In the genomic region with DNA sequence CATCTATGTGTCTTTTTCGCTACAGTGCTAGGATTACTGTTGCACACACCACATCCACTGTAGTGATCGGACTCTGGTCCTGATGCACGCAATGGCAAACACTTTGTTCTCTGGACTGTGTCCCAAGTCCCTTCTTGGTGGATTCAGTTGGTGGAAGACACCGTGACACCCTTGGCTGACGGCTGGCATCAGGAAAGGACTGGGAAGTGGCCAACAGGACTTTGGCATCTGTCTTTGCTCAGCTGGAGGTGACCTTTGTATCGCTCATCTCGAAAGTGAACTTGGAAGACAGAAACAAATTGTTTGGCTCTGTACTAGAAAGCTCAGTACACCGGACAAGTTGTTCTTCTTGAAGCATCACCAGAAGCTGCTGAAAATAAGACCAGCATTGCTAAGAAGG, we compare ENCODE assay signal across 11 mouse cellular contexts.
DNase-seq lines count a peak whose midpoint lies in the region.
"Had no signal": no experiment of that assay in that cellular context is flagged by ENCODE, and none has a peak within 500 bp of the region (broad histone marks: within the 10 kb centered on the region; RNA-seq: fewer than 3 reads in every experiment).

No protein-coding gene starts in this region.

- DNase-seq in adrenal gland, postnatal 10 days, result peak; percentile 45
- DNase-seq in adrenal gland, postnatal 25 days, result no peak
- peak; percentile 8 to 25 for DNase-seq in heart, postnatal 14 days
- no peak for DNase-seq in heart, adult 9 months (ENCODE audit: low spot score in 2 of 2)
- peak; percentile 69 for DNase-seq in adipocyte (ENCODE audit: low spot score)
- peak; percentile 86 for DNase-seq in kidney, postnatal 14 days
- no peak for DNase-seq in frontal cortex, postnatal 14 days (ENCODE audit: low spot score in 2 of 2)
- DNase-seq: cerebellum, postnatal 25 days; lung, embryonic 14.5 days; lung, postnatal 4 days; thymus, postnatal 36 days had no signal

- intact Hi-C loops in heart, postnatal 14 days (cut with DNase I), result no loop called here

Comparison
In these comparisons a context has a peak if more than half of its experiments do, and no peak if none do; other contexts are left out.
1. DNase-seq: peak in adrenal gland, postnatal 10 days (single experiment), heart, postnatal 14 days (2 of 2), adipocyte (single experiment) and kidney, postnatal 14 days (single experiment); none in adrenal gland, postnatal 25 days (single experiment), heart, adult 9 months (0 of 2) and frontal cortex, postnatal 14 days (0 of 2).